Mouse (Mus musculus): Measurements from ENCODE around the gene Zfp882.
"Not testable (repeated sequence)": the region's sequence is repeated elsewhere in the genome, so short reads cannot be mapped to it uniquely, and the experiment has no call there.

The Zfp882 gene

DNA sequence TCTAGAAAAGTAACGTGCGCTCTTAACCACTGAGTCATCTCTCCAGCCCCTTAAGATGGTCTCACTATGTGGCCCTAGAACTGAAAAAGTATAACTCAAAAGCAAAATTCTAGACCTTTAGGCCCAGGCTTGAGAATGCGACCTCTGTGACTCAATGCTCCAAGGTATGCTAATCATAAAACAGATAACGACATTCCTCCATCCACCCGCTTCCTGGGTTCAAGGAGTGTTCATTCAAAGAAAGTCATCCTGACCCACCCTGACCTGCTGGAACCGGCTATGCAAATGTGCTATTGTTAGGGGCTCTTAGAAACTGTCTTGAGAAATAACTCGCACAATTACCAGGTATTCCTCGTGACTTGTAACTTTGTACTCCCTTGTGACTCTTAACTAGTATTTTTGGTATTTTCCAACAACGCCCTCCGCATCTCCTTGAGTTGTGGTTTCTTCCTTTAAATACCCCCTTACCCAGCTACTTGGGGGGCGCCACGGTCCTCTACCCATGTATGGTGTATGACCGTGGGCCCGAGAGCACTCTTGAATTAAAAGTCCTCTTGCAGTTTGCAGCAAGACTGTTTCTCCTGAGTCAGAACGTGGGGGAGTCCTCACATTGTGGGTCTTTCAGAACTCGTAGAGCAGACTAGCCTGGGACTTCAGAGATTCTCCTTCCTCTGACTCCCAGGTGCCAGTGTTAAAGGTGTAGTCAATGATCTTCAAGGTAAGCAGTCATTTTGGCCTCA lies 44.7 kb downstream of the Zfp882 start:
- DNase-seq: not testable (repeated sequence)

DNA sequence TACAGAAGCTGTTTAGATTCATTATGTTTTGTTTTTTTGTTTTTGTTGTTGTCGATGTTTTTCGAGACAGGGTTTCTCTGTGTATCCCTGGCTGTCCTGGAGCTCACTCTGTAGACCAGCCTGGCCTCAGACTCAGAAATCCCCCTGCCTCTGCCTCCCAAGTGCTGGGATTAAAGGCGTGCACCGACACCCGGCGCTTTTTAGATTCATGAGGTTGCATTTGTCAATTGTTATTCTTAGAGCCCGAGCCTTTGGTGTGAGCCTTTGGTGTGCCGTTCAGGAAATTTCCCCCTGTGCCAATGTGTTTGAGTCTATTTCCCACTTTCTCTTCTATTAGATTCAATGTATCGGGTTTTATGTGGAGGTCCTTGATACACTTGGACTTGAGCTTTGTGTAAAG lies 46.3 kb downstream of the Zfp882 start:
- DNase-seq: no peak

DNA sequence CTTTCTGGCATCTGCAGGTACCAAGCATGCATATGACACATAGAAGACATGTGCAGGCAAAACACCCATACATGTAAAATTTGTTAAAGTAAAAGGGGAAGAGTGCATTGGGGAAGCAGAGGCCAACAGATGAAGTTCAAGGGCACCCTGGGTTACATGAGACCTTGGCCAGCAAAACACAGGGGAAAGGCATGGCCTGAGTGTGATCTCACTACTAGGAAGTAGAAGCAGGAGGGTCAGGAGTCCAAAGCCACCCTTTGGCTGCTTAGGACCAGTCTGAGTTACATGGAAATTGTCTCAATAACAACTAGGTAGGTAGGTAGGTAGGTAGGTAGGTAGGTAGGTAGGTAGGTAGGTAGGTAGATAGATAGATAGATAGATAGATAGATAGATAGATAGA lies 52.1 kb downstream of the Zfp882 start:
- DNase-seq: no peak

DNA sequence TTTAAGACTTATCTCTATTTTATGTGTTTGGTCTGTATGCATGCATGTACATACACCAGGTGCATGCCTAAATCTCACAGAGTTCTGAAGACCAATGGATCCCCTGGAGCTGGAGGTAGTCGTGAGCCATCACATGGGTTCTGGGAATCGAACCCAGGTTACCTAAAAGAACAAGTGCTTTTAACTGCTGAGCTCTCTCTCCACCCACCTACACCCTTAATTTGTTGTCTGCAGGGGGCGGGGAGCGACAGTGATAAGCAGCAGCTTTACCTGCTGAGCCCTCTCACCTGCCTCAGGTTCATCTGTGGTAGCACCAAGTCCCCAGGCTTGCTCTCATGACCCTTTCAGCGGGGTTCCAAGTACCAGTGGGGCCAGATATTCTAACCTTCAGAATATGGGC lies 53.4 kb downstream of the Zfp882 start:
- DNase-seq: no peak

DNA sequence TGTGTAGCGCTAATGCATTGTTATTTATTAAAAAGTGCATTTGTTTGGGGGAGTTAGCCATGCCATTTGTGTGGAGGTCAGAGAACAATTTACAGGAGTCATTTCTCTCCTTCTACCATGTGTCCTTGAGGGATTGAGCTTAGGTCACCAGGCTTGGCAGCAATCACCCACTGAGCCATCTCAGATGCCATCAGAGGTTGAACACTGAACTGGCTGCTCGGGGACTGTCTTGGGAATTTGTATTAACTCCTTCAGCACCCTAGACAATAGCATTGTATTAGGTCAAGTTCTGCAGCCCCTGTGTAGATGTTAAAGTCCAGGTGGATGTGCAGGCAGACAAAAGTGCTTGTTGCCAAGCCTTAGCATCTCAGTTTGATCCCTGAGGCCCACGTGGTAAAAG lies 55.6 kb downstream of the Zfp882 start:
- no peak for DNase-seq

DNA sequence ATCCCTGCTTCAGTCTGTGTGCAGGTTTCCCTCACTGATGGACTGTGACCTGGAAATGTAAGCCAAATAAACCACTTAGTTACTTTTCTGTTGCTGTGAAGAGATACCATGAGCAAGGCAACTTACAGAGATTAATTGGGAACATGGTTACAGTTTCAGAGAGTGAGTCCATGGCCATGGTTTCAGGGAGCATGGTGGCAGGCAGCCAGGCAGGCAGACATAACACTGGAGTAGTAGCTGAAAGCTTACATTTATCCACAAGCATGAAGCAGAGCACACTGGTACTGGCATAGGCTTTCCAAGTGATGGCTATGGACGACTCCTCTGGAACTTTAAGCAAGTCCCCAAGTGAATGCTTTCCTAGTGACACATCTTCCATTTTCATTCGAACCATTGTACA lies 56.8 kb downstream of the Zfp882 start:
- DNase-seq: no peak

Measured in lung, adult 18-20 months (tissue).